24 mouse cellular contexts compared by ENCODE assay signal in genomic region chr6:21482714-21483113, GRCm38 (mm10).
A peak's percentile ranks its signal among the peaks of the same experiment; 100 is the strongest.
DNase-seq lines count a peak whose midpoint lies in the region; ATAC-seq and TF ChIP-seq lines count a peak whose summit lies in the region.
"Had no signal": no experiment of that assay in that cellular context is flagged by ENCODE, and none has a peak within 500 bp of the region (broad histone marks: within the 10 kb centered on the region; RNA-seq: fewer than 3 reads in every experiment).

No protein-coding gene starts in this region.

- no peaks in the 10 kb centered on the region for H3K4me1 ChIP-seq in forebrain, embryonic 11.5 days (replicated peaks; ENCODE audit: control insufficient read depth, insufficient read depth, low read length)
- no peaks in the 10 kb centered on the region for H3K4me1 ChIP-seq in forebrain, embryonic 16.5 days (replicated peaks; ENCODE audit: control insufficient read depth, insufficient read depth, low read length)
- H3K4me1 ChIP-seq in forebrain, embryonic 13.5 days: no peaks in the 10 kb centered on the region
- H3K4me1 ChIP-seq in forebrain, postnatal 0 days (ENCODE audit: insufficient read depth): no peaks in the 10 kb centered on the region
- H3K4me1 ChIP-seq: embryonic facial prominence, embryonic 13.5 days; embryonic facial prominence, embryonic 15.5 days had no signal

- H3K9ac ChIP-seq in forebrain, embryonic 11.5 days (ENCODE audit: low read length): no peak overlapping the region
- H3K9ac ChIP-seq in forebrain, embryonic 16.5 days (replicated peaks; ENCODE audit: low read depth, low read length): no peak overlapping the region
- no peak overlapping the region for H3K9ac ChIP-seq in forebrain, embryonic 13.5 days
- no peak overlapping the region for H3K9ac ChIP-seq in forebrain, postnatal 0 days
- H3K9ac ChIP-seq: embryonic facial prominence, embryonic 13.5 days; embryonic facial prominence, embryonic 15.5 days had no signal

- no peak for DNase-seq in forebrain, embryonic 11.5 days (ENCODE audit: low spot score)
- DNase-seq in forebrain, postnatal 0 days: no peak
- DNase-seq in brain, embryonic 14.5 days (ENCODE audit: low read depth): peak; percentile 41
- DNase-seq: adrenal gland, adult 8-10 months; adrenal gland, postnatal 14 days; adrenal gland, postnatal 36 days; B cell, adult 2 months; cerebellum, adult 11 months; cerebellum, adult 18-20 months; cerebellum, adult 8-10 months; cerebellum, adult 9-11 months; cerebellum, postnatal 14 days; cerebellum, postnatal 36 days; embryo, embryonic 11 days had no signal

- H3K36me3 ChIP-seq in forebrain, embryonic 11.5 days (ENCODE audit: control insufficient read depth, insufficient read depth, low read length): no peaks in the 10 kb centered on the region
- no peaks in the 10 kb centered on the region for H3K36me3 ChIP-seq in forebrain, embryonic 16.5 days (ENCODE audit: control insufficient read depth, insufficient read depth)
- H3K36me3 ChIP-seq in forebrain, embryonic 13.5 days (ENCODE audit: poor library complexity, severe bottlenecking): no peaks in the 10 kb centered on the region
- H3K36me3 ChIP-seq in forebrain, postnatal 0 days (ENCODE audit: insufficient read depth): no peaks in the 10 kb centered on the region
- H3K36me3 ChIP-seq: embryonic facial prominence, embryonic 13.5 days; embryonic facial prominence, embryonic 15.5 days; G1E had no signal

- H3K4me2 ChIP-seq in forebrain, embryonic 11.5 days (ENCODE audit: low read depth, low read length, severe bottlenecking): no peak overlapping the region
- H3K4me2 ChIP-seq in forebrain, embryonic 16.5 days (ENCODE audit: low read length): no peak overlapping the region
- no peak overlapping the region for H3K4me2 ChIP-seq in forebrain, embryonic 13.5 days
- H3K4me2 ChIP-seq in forebrain, postnatal 0 days (ENCODE audit: low read depth): no peak overlapping the region
- H3K4me2 ChIP-seq: embryonic facial prominence, embryonic 13.5 days; embryonic facial prominence, embryonic 15.5 days had no signal

- H3K27ac ChIP-seq in forebrain, embryonic 11.5 days (ENCODE audit: low read depth, low read length): no peak overlapping the region
- H3K27ac ChIP-seq in forebrain, embryonic 16.5 days (ENCODE audit: low read length): no peak overlapping the region
- H3K27ac ChIP-seq in forebrain, embryonic 13.5 days: no peak overlapping the region
- H3K27ac ChIP-seq in forebrain, postnatal 0 days (ENCODE audit: low read depth, low read length): no peak overlapping the region
- H3K27ac ChIP-seq: embryonic facial prominence, embryonic 13.5 days; embryonic facial prominence, embryonic 15.5 days had no signal

- WGBS in forebrain, embryonic 11.5 days: 65% methylated on average over 2 of the region's 2 CpGs
- 36% methylated on average over 2 of the region's 2 CpGs for WGBS in forebrain, embryonic 16.5 days
- WGBS in forebrain, embryonic 13.5 days: 41% methylated on average over 2 of the region's 2 CpGs
- 42% methylated on average over 2 of the region's 2 CpGs for WGBS in forebrain, postnatal 0 days

- no peak for TF ChIP-seq POLR2A in brain, embryonic 14.5 days (IDR thresholded peaks at IDR 0.05; ENCODE audit: borderline replicate concordance, extremely low read depth, insufficient read depth, insufficient read length, poor library complexity, severe bottlenecking)

- H3K27me3 ChIP-seq in forebrain, embryonic 11.5 days (ENCODE audit: control insufficient read depth, insufficient read depth, low read length): no peaks in the 10 kb centered on the region
- no peaks in the 10 kb centered on the region for H3K27me3 ChIP-seq in forebrain, embryonic 16.5 days (replicated peaks; ENCODE audit: control insufficient read depth, insufficient read depth, low read length)
- no peaks in the 10 kb centered on the region for H3K27me3 ChIP-seq in forebrain, embryonic 13.5 days
- no peaks in the 10 kb centered on the region for H3K27me3 ChIP-seq in forebrain, postnatal 0 days (ENCODE audit: insufficient read depth, low read length)
- H3K27me3 ChIP-seq: CH12.LX; embryonic facial prominence, embryonic 13.5 days; embryonic facial prominence, embryonic 15.5 days had no signal

- no peaks in the 10 kb centered on the region for H3K9me3 ChIP-seq in forebrain, embryonic 11.5 days (ENCODE audit: control insufficient read depth, low read length)
- no peaks in the 10 kb centered on the region for H3K9me3 ChIP-seq in forebrain, embryonic 16.5 days (ENCODE audit: control insufficient read depth, low read length)
- H3K9me3 ChIP-seq in forebrain, embryonic 13.5 days (replicated peaks): no peaks in the 10 kb centered on the region
- H3K9me3 ChIP-seq in forebrain, postnatal 0 days (ENCODE audit: low read length): no peaks in the 10 kb centered on the region
- H3K9me3 ChIP-seq: embryonic facial prominence, embryonic 13.5 days; embryonic facial prominence, embryonic 15.5 days; G1E had no signal

- no peak overlapping the region for H3K4me3 ChIP-seq in forebrain, embryonic 11.5 days (ENCODE audit: low read depth, low read length)
- no peak overlapping the region for H3K4me3 ChIP-seq in forebrain, embryonic 16.5 days (replicated peaks; ENCODE audit: low read length)
- no peak overlapping the region for H3K4me3 ChIP-seq in forebrain, embryonic 13.5 days
- H3K4me3 ChIP-seq in forebrain, postnatal 0 days (ENCODE audit: low read depth, low read length): no peak overlapping the region
- H3K4me3 ChIP-seq: embryonic facial prominence, embryonic 13.5 days; embryonic facial prominence, embryonic 15.5 days; erythroblast, embryonic 14.5 days had no signal

- peak; percentile 66; the same call in 1 of the 2 replicates for ATAC-seq in forebrain, embryonic 11.5 days (replicated peaks; ENCODE audit: low FRiP score)
- no peak for ATAC-seq in forebrain, embryonic 16.5 days
- peak; percentile 55; the same call in 1 of the 2 replicates for ATAC-seq in forebrain, embryonic 13.5 days
- no peak for ATAC-seq in forebrain, postnatal 0 days
- ATAC-seq: activated CD4-positive, CD25-positive, alpha-beta regulatory T cell, adult 4 months; CD4-positive, CD25-positive, alpha-beta regulatory T cell, adult 4 months; Patski had no signal

- TF ChIP-seq CTCF in forebrain, postnatal 0 days (IDR thresholded peaks at IDR 0.05; ENCODE audit: low read depth): no peak
- no peak for TF ChIP-seq CTCF in brain, embryonic 14.5 days (IDR thresholded peaks at IDR 0.05; ENCODE audit: borderline replicate concordance, extremely low read depth, insufficient read depth, insufficient read length)

Comparison
In these comparisons a context has a peak if more than half of its experiments do, and no peak if none do; other contexts are left out.
1. ATAC-seq: peak in forebrain, embryonic 11.5 days (single experiment) and forebrain, embryonic 13.5 days (single experiment); none in forebrain, embryonic 16.5 days (single experiment) and forebrain, postnatal 0 days (single experiment).